9 mouse cellular contexts compared by ENCODE assay signal in genomic region chr8:108692669-108693665, GRCm38 (mm10).
DNase-seq lines count a peak whose midpoint lies in the region; ATAC-seq lines count a peak whose summit lies in the region.
"Had no signal": no experiment of that assay in that cellular context is flagged by ENCODE, and none has a peak within 500 bp of the region (broad histone marks: within the 10 kb centered on the region; RNA-seq: fewer than 3 reads in every experiment).

No protein-coding gene starts in this region.

- WGBS in intestine, embryonic 15.5 days: 73% methylated on average over 6 of the region's 6 CpGs
- 71% methylated on average over 6 of the region's 6 CpGs for WGBS in intestine, embryonic 16.5 days
- 53% methylated on average over 6 of the region's 6 CpGs for WGBS in embryonic facial prominence, embryonic 10.5 days
- 61% methylated on average over 6 of the region's 6 CpGs for WGBS in hindbrain, embryonic 11.5 days
- WGBS in midbrain, embryonic 10.5 days: 57% methylated on average over 6 of the region's 6 CpGs

- peaks cover 32% of the 10 kb centered on the region for H3K4me1 ChIP-seq in intestine, embryonic 15.5 days (replicated peaks)
- H3K4me1 ChIP-seq in intestine, embryonic 16.5 days (ENCODE audit: control insufficient read depth, insufficient read depth, low read length): peaks cover 32% of the 10 kb centered on the region
- H3K4me1 ChIP-seq in embryonic facial prominence, embryonic 10.5 days: peaks cover 67% of the 10 kb centered on the region
- peaks cover 25% of the 10 kb centered on the region for H3K4me1 ChIP-seq in hindbrain, embryonic 11.5 days (replicated peaks; ENCODE audit: control insufficient read depth, insufficient read depth, low read length)
- H3K4me1 ChIP-seq in midbrain, embryonic 10.5 days: peaks cover 58% of the 10 kb centered on the region

- peaks cover 23% of the 10 kb centered on the region for H3K27me3 ChIP-seq in intestine, embryonic 15.5 days (replicated peaks)
- H3K27me3 ChIP-seq in intestine, embryonic 16.5 days (replicated peaks; ENCODE audit: control insufficient read depth, insufficient read depth, low read length): peaks cover 31% of the 10 kb centered on the region
- peaks cover 72% of the 10 kb centered on the region for H3K27me3 ChIP-seq in embryonic facial prominence, embryonic 10.5 days (replicated peaks; ENCODE audit: low read depth, poor library complexity, severe bottlenecking)
- H3K27me3 ChIP-seq in hindbrain, embryonic 11.5 days (ENCODE audit: control insufficient read depth, insufficient read depth, low read length): peaks cover 34% of the 10 kb centered on the region
- H3K27me3 ChIP-seq in midbrain, embryonic 10.5 days (ENCODE audit: low read depth, poor library complexity, severe bottlenecking): peaks cover 74% of the 10 kb centered on the region
- H3K27me3 ChIP-seq: Patski had no signal

- no peak for DNase-seq in embryonic facial prominence, embryonic 10.5 days (ENCODE audit: low spot score)
- DNase-seq in hindbrain, embryonic 11.5 days (ENCODE audit: low spot score): no peak
- no peak for DNase-seq in midbrain, embryonic 10.5 days (ENCODE audit: low spot score)
- no peak for DNase-seq in spleen, postnatal 4 days (ENCODE audit: low spot score in 2 of 2)
- no peak for DNase-seq in frontal cortex, postnatal 14 days (ENCODE audit: low spot score in 2 of 2)
- no peak for DNase-seq in Muller cell, postnatal 12 days (ENCODE audit: inconsistent ontology term)

- no peak overlapping the region for H3K4me3 ChIP-seq in intestine, embryonic 15.5 days (replicated peaks)
- H3K4me3 ChIP-seq in intestine, embryonic 16.5 days (ENCODE audit: low read length): no peak overlapping the region
- H3K4me3 ChIP-seq in embryonic facial prominence, embryonic 10.5 days: peak overlapping the region; percentile 53
- no peak overlapping the region for H3K4me3 ChIP-seq in hindbrain, embryonic 11.5 days (ENCODE audit: low read depth, low read length)
- peak overlapping the region; percentile 48; the same call in 1 of the 2 replicates for H3K4me3 ChIP-seq in midbrain, embryonic 10.5 days

- H3K9ac ChIP-seq in intestine, embryonic 15.5 days: no peak overlapping the region
- H3K9ac ChIP-seq in intestine, embryonic 16.5 days (ENCODE audit: low read depth, low read length): no peak overlapping the region
- no peak overlapping the region for H3K9ac ChIP-seq in hindbrain, embryonic 11.5 days (ENCODE audit: low read depth, low read length)

- 0 out of 2 replicates have a peak, but pooled peaks have one; percentile 4 for ATAC-seq in intestine, embryonic 15.5 days
- ATAC-seq in intestine, embryonic 16.5 days: no peak
- ATAC-seq in hindbrain, embryonic 11.5 days (ENCODE audit: low FRiP score): no peak
- ATAC-seq: Patski had no signal

- peak overlapping the region; percentile 62; the same call in 1 of the 2 replicates for H3K4me2 ChIP-seq in intestine, embryonic 15.5 days (replicated peaks)
- no peak overlapping the region for H3K4me2 ChIP-seq in intestine, embryonic 16.5 days (ENCODE audit: low read depth, low read length)
- no peak overlapping the region for H3K4me2 ChIP-seq in hindbrain, embryonic 11.5 days (replicated peaks; ENCODE audit: low read depth, low read length)

- H3K36me3 ChIP-seq in intestine, embryonic 15.5 days: no peaks in the 10 kb centered on the region
- no peaks in the 10 kb centered on the region for H3K36me3 ChIP-seq in intestine, embryonic 16.5 days (ENCODE audit: control insufficient read depth, insufficient read depth, low read length)
- H3K36me3 ChIP-seq in embryonic facial prominence, embryonic 10.5 days (replicated peaks): no peaks in the 10 kb centered on the region
- no peaks in the 10 kb centered on the region for H3K36me3 ChIP-seq in hindbrain, embryonic 11.5 days (ENCODE audit: control insufficient read depth, insufficient read depth, low read length)
- no peaks in the 10 kb centered on the region for H3K36me3 ChIP-seq in midbrain, embryonic 10.5 days

- H3K27ac ChIP-seq in intestine, embryonic 15.5 days: no peak overlapping the region
- no peak overlapping the region for H3K27ac ChIP-seq in intestine, embryonic 16.5 days (ENCODE audit: low read length)
- peak overlapping the region; percentile 82 for H3K27ac ChIP-seq in embryonic facial prominence, embryonic 10.5 days (replicated peaks)
- H3K27ac ChIP-seq in hindbrain, embryonic 11.5 days (ENCODE audit: low read depth, low read length): peak overlapping the region; percentile 4; the same call in 1 of the 2 replicates
- peak overlapping the region; percentile 68; the same call in 1 of the 2 replicates for H3K27ac ChIP-seq in midbrain, embryonic 10.5 days (replicated peaks)

- no peaks in the 10 kb centered on the region for H3K9me3 ChIP-seq in intestine, embryonic 15.5 days
- no peaks in the 10 kb centered on the region for H3K9me3 ChIP-seq in intestine, embryonic 16.5 days (ENCODE audit: control insufficient read depth, low read length)
- no peaks in the 10 kb centered on the region for H3K9me3 ChIP-seq in embryonic facial prominence, embryonic 10.5 days
- no peaks in the 10 kb centered on the region for H3K9me3 ChIP-seq in hindbrain, embryonic 11.5 days (ENCODE audit: control insufficient read depth, low read length)
- no peaks in the 10 kb centered on the region for H3K9me3 ChIP-seq in midbrain, embryonic 10.5 days (replicated peaks)

Comparison
In these comparisons a context has a peak if more than half of its experiments do, and no peak if none do; other contexts are left out.
1. H3K27ac ChIP-seq: peak in embryonic facial prominence, embryonic 10.5 days (single experiment), hindbrain, embryonic 11.5 days (single experiment) and midbrain, embryonic 10.5 days (single experiment); none in intestine, embryonic 15.5 days (single experiment) and intestine, embryonic 16.5 days (single experiment).
2. H3K4me3 ChIP-seq: peak in embryonic facial prominence, embryonic 10.5 days (single experiment) and midbrain, embryonic 10.5 days (single experiment); none in intestine, embryonic 15.5 days (single experiment), intestine, embryonic 16.5 days (single experiment) and hindbrain, embryonic 11.5 days (single experiment).